Mouse (Mus musculus) spleen, adult 12 weeks (tissue): ENCODE data around the gene Gldc.
"Not testable (repeated sequence)": the region's sequence is repeated elsewhere in the genome, so short reads cannot be mapped to it uniquely, and the experiment has no call there.

ENCODE experiments used
- DNase-seq: peaks from one replicate; pipeline ENCODE4 v3.0.0; 2022; ENCODE audit warnings: low spot score

Gldc gene

DNA sequence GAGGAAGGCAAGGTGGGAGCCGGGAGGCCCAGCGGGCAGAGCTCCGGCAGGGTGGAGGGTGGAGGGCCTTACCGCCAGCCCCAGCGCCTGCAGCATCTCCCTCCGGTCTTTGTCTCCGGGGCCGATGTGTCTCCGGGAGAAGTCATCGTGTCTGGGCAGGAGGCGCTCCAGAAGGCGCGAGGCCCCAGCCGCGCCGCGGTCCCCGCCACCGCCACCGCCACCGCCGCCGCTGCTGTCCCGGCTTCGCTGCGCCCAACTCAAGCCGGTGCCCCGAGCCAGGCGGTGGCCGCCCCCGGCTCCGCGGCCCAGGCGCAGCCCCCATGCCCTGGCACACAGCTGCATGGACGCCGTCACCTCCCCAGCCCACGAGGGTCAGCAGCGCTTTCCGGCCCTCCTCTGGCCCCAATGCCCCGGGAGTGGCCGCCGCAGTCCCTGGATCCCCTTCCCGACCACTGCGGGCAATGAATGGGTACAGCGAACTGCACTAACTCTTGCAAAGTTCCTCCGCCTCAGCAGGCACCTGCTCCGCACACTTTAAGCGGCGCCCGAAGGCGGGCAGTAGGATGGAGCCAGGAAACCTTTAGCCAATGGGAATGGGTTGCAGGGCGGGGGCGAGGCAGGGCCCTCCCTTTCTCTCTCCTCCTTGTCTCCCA is at the start of gene Gldc:
Gldc (minus strand) TSS at position 511 of the 653 bp plus-strand sequence.
- DNase-seq = no peak

DNA sequence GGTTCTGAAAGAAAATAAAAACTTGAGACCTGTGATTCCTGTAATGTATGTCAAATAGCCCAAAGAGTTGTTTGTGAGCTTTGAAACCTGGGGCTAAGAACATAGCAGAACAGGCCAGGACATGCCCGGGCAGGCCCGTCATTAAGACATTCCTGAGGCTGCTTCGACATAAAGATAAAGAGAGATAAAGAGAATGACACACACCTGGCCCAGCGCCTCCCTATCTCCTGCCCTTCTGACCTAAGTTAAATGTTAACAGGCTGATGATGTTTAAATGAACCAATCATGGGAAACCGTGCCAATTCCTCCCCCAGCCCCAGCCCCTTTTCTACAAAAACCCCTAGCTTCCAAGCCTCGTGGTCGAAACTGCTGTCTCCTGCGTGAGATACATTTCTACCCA is 47.4 kb upstream of the Gldc start:
- not testable (repeated sequence) for DNase-seq

DNA sequence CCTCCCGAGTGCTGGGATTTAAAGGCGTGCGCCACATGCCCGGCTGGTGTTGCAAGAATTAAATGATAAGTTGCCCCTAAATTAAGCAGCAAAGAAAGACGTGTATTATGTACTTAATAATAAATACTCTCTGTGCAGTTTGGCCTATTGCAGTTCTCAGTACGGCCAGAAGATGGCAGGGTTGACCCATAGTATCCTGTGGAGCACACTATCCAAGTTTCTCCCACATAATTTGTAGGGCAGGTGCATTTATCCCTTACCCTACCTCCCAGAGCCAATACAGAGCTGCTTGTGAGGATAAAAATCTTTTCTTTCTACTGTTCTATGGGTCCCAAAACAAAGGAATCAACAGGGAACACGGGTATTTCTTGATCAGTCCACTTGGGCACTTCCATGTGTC is 42.1 kb upstream of the Gldc start:
- DNase-seq = no peak

DNA sequence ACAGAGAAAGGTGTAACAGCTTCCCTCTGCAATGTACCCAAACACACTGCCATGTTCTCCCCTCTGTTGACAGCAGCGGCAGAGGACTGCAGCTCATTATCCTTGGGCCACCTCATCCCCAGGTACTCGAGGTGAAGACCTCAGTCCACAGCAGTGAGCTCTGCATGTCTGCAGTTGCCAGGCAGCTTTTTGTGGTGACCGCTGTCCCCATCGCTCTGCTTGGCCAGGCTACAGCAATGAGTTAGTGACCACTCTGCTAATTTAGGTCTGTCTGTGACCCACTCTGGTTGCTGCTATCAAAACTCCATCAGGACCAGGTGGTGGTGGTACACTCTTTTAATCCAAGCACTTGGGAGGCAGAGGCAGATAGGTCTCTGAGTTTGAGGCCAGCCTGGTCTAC is 41.0 kb upstream of the Gldc start:
- DNase-seq = no peak

DNA sequence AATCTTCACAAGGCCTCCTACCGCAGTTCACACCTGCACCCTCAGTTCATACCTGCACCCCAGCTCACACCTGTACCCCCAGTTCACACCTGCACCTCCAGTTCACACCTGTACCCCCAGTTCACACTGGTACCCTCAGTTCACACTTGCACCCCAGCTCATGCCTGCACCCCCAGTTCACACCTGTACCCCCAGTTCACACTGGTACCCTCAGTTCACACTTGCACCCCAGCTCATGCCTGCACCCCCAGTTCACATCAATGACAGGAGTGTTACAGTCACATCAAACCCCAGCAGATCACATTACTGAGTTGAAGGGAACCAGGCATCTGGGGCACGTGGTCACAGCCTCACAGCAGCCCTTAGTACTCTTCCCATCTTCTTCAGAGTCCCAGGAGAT is 40.5 kb upstream of the Gldc start:
- DNase-seq = not testable (repeated sequence)

DNA sequence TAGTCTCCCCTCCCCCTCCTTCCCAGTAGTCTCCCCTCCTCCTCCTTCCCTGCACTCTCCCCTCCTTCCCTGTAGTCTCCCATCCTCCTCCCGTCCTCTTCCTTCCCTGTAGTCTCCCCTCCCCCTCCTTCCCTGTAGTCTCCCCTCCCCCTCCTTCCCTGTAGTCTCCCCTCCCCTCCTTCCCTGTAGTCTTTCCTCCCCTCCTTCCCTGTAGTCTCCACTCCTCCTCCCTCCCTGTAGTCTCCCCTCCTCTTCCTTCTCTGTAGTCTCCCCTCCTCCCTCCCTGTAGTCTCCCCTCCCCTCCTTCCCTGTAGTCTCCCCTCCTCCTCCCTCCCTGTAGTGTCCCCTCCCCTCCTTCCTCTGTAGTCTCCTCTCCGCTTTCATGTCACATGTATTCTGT is 38.8 kb upstream of the Gldc start:
- no peak for DNase-seq

DNA sequence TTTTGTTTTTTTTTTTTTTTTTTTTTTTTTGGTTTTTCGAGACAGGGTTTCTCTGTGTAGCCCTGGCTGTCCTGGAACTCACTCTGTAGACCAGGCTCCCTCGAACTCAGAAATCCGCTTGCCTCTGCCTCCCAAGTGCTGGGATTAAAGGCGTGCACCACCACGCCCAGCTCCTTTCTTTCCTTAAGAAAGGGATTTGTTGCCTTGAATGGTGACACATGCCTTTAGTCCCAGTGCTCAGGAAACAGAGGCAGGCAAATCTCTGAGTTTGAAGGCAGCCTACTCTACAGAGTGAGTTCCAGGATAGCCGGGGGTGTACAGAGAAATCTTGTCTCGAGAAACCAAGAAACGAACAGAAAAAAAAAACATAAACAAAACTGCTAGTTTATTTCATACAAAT is 33.8 kb upstream of the Gldc start:
- DNase-seq = not testable (repeated sequence)

DNA sequence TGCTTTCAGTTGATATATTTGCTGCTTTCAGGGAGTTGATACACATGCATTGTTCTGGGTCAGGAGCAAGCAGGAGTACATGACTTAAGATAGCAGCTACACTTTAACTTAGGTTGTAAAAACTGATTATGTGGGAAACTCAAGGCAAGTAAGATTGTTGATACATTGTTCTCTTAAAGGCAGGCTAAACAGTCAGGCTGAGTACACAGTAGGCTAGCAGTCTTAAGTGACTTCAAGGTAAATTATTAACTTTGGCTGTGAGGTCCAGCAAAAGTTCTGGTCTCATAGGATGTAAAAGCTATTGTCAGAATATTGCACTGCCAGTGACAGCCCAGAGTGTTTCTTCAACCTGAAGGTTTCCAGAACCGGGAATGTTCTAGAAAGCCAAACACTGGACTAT is 31.8 kb upstream of the Gldc start:
- DNase-seq = no peak

DNA sequence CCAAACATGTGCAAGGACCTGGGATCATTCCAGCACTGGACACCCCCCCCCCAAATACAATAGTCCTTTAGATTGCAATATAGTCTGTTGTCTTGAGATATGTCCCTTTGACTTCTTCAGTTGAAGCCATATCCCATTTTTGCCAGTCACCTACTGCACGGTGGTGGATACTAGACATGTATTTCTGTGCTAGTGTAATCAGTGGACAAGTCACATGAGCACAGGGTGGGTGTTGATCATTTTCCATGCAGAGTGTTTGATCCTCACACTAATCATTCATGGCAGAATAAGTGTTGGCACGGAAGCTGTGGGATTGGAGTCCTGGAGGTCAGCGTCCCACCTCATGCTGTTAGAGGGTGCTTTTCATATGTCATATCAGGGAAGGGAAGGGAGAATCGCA is 30.6 kb upstream of the Gldc start:
- DNase-seq = no peak

DNA sequence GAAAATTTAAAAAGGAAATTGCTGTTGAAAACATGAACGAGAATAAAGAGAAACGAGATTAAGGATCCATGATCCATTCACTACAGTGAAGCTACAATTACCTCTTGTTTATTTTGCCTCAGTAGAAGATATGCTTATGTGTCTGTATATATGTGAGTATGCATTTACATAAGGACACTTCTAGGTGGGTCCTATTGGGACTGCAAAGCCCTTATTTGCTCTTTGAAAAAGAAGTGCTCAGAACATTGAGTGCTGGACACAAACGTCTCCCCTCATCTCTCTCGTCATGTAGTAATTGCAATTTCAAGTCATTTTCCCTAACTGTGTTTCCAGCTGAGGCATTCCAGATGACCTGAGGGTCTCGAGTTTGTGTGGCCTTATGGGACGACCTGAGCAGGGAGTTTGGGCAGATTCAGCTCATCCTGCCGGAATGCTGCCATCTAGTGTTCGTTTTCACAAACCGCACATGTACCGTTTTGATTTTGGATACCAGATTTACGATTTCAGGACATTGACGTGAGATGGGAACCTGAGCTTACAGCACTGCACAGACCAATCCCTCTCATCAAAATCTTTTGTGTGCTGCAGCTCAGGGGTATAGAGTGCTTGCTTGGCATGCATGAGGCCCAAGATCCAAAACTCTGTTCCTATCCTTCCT is 30.1 kb upstream of the Gldc start:
- DNase-seq = no peak

DNA sequence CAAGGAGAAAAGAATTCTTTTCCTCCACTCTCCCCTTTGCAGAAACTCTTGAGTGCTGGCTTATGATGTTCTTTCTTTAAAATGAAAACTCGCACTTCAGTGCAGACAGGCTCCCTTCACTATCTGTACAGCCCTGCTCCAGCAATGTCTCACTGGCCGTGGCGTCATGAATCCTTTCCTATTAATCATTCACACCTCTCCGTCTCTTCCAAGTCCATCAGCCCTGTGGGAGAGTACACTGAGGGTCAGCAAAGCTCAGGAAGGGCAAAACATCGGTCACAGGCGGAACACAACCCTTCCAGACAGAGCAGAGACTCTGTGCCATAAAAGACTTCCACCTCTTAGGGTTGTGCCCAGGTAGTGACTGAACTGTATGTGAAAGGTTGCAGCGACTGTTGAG is 26.9 kb upstream of the Gldc start:
- DNase-seq = no peak

DNA sequence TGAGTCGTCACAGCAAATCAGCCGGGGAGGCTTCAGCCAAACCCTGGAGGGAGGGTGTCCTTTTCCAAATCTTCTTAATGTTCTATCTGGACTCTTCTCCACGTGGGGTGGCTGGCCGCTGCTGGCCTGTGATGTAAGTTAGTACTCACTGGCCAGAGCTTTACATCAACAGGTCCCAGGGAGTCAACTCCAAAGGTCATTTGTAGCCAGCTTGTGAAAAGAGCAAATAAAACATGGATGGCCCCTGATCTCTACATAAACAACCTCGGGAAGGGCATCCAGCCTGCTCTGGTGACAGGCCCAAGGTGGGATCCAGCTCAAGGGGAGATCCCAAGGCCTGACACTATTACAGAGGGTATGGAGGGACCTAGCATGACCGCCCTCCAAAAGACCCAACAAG is 19.8 kb upstream of the Gldc start:
- DNase-seq = no peak

DNA sequence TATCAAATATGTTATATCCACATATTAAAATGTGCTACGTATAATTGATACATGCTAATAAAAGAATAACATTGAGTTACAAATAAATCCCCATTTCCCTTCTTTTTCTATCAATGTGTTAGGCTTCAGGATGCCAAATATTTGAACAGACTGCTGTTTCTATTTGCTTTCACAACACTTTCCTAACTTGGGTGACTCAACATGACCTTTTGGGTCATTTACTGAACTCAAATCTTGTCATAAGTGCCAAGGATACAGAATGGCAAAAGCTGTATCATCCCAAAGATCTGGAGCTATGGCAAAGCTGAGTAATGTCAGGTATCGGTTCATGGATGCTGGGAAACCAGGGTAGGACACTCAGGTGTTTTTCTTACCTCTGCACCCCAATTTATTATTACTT is 12.0 kb upstream of the Gldc start:
- DNase-seq = no peak

DNA sequence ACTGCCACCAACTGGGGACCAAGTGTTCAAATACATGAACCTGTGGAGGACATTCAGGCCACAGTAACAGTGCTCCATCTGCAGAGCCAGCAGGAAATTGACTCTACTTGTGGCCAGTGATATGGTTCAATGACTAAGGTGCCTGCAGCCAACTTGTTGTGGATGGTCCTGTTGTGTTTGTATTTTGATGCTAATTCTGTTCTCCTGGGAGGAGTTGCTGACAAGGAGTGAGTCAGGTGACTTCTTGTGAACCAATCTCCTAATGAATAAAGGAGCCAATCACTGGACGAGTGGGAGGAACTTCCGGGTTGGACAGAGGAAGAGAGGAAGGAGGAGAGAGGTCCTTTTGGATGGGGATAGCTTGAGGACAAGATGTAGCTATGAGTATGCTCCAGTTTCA is 10.3 kb upstream of the Gldc start:
- DNase-seq = no peak

DNA sequence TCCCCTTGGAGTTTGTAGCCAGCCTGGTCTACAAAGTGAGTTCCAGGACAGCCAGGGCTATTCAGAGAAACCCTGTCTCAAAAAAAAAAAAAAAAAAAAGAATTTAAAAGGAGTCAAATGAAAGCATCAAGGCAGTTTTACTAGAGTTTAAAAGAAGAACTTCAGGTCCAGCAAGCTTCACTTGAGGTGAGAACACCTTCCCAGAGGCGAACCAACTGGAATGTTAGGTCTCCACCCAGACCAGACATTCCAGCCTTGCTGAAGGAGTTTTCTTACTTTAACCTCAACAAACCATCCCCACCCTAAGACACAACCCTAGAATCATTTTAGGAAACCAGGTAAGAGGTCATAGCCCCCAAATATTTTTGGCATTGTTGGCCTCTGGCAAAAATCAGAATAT is 4.8 kb upstream of the Gldc start:
- no peak for DNase-seq

DNA sequence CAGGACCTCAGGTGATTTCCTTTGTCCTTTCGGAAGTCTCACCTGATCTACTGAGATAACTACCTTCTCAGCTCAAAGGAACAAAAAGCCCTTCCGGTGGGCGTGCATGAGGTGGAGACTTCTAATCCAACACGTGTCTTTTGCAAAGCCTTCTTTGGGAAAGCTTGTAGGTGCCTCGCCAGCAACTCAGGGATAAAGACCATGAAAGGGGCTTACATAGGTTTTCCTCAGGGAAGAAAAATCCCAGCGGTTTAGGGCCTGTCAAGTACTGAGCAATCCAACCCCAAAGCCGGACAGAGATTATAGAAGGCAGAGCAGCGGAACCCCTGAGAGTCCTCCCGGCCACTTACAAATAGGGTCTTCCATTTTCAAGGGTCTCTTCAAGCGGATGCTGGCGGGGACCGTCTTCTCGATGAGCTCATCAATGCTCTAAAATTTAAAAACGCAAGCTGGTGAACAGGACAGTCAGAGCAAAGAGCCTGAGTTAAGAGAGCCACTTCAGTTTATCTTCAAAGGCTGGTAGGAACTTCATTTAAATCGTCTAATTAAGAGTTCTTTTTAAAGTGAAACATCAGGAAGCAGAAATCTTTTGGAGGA is 1.1 kb downstream of the Gldc start:
- no peak for DNase-seq

DNA sequence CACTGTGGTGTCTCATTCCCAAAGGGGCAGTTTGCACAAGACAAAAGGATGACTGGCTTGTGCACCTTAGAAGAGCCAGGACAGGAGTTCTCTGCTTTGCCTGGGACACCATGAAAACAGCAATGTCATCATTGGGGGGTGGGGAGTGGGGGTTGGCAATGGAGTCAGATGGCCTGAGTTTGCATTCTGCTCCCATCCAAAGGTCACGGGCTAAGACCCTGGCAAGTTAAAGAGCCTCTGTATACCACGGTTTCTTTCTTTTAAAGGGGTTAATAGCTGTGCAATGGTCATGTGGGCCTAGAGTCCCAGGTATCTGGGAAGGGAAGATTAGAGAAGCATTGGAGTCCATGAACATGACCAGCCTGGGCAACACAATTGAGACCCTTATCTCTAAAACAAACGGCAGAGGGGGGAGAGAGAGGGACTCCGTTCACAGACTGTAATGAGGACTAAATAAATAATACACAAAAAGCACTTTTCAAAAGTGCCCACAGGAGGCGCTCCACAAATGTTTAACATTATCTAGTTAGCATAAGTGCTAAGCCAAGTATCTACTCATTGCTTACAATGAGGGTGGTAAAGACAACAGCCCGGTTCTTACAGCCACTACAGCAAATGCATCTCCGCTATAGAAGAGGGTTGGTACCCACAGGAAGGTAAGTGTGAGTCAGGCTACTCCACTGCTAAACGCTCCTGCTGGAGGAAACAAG is 3.7 kb downstream of the Gldc start:
- no peak for DNase-seq

DNA sequence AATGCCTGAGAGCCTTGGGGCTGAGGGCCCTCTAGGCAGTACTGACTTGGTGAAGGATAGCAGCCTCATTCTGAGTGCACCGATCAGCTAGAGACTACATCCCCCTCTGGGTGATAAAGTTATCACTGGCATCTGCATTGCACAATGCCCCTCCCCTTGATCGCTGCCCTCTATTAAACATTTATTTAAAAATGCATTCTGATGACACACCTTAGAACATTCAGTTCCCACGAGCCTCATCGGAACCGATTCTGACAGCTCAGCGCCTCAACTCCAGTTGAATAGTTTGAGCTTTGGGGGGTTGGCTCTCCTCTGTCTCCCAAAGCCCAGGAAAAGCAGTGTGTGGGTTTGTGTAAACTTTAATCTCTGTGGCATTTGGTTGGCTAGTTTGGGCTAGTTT is 4.9 kb downstream of the Gldc start:
- DNase-seq = no peak

DNA sequence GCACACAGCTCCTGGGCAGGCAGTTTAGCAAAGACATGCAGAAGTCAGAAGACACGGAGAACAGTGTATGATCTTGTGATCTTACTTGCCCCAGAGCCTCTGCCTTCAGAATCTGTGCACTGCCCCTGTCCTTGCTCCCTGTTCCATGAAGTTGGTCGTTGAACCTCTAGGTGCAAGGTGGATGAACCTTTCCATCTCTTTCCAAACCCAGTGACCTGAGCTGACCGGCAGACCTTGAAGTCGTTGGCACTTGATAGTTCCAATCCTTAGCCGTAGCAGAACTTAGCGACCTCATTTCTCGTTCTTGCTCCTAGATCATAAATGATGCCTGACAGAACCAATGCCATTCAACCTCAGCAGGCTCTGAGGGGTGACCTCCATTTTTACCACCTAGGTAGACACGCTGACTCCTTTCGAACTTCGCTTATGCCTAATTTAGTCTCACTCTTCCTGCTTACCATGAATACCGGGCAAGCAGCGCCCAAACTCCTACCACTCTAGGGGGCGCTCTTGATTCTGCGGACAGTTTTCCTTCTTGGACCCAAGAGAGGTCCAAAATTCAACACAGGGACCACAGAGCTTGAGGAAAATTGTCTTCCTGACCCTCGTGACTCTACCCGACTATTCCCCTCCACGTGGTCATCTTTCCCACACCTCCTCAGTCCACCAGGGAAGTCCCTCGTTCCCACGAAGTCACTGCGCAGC is 8.3 kb downstream of the Gldc start:
- DNase-seq = no peak

DNA sequence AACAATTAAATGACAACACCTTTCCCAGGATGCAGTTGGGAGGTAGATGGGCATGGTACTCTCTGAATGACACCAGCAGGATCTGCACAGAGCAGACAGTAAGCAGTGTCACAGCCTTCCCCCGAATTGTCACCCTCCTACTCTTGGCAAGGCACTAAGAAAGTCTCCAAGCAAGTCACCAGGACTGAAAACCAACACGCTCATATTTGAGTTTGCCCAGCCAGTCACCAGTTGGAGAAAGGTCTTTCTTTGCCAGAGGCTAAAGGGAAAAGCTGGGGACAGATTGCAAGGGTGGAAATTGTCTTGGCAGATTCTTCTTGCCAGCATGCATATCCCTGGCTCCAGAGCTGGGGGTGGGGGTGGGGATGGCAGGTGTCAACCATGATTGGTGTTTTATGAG is 11.0 kb downstream of the Gldc start:
- DNase-seq = no peak

DNA sequence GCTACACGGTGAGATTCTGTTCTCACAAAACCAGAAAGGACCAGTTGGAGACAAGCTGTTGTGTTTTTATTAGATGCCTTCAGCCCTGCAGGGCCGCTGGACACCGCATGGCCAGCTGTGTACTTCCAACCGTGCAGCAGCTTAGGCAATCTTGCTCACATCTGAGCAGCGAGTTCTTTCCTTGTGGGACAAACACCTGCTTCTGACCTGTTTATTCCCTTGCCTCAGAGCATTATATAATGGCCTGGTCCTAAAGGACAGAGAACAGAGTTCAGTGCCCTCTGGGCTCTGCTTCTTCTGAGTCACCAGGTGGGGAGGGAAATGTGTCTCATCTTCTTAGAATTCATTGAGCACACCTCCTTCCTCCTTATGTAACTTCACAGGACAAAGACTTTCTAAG is 12.4 kb downstream of the Gldc start:
- DNase-seq = no peak

DNA sequence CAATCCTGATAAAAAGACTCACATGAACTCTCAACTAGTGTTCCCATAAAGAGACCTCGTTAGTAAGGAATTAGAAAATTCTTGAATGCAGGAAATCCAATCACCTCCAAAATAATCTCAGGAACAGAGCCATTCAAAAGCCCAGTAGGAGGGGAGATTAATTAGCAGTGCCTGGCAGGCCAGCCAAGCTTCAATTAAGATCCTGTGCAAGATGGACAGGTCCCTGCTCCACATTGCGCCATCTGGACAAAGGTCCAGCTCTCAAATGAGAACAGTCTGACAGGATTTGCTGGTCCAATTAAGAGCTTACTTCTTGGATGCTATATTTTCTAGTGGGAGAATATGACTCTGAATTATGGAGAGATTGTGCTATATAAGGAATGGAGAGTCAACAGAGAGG is 15.2 kb downstream of the Gldc start:
- no peak for DNase-seq

DNA sequence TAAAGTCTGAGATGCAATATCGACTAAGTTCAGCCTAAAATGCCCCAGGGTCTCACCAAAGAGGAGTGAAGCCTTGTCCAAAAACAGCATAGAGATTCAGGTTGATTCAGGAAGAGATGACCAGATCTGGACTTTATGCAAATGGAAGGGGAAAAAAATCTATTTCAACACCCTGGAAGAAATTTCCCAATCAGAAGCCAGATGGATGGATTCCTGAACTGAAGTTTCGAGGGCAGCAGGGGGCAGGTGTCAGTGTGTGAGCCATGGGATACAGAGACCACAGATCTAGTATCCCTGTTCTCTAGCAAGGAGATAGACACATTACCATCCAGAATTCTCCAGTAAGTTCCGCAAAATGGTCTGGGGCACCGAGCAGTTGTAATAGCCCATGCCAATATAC is 17.0 kb downstream of the Gldc start:
- no peak for DNase-seq
